Mouse (Mus musculus) spleen, postnatal 14 days (tissue): ENCODE measurements around the gene Sh3d21.

Source experiments
- DNase-seq, 2 experiments: peaks; one replicate each; pipeline ENCODE4 v3.0.0; 2021 to 2022; ENCODE audit warnings: low spot score in 2 of 2

The Sh3d21 gene

GRCm38 (mm10) chr4:126109613-126110373 is 53.5 kb downstream of the Sh3d21 start:
- DNase-seq: no peak

GRCm38 (mm10) chr4:126108061-126108740 is 55.1 kb downstream of the Sh3d21 start:
- no peak for DNase-seq

GRCm38 (mm10) chr4:126105131-126105783 is 58.0 kb downstream of the Sh3d21 start:
- DNase-seq: no peak

- no peak for DNase-seq
Observed at GRCm38 (mm10) chr4:126104261-126105075, 58.8 kb downstream of the Sh3d21 start.

GRCm38 (mm10) chr4:126103590-126104068 is 59.7 kb downstream of the Sh3d21 start, which contains the start of gene Stk40:
Gene Stk40, plus strand, starts transcription at chr4:126103957.
- DNase-seq: peak; percentile 92

- DNase-seq: peak; percentile 65 to 67
Observed at GRCm38 (mm10) chr4:126103057-126103581, 60.2 kb downstream of the Sh3d21 start.

- peak in 1 of 2 experiments; percentile 25 for DNase-seq
Observed at GRCm38 (mm10) chr4:126102061-126102841, 61.0 kb downstream of the Sh3d21 start.

GRCm38 (mm10) chr4:126100764-126101163 is 62.5 kb downstream of the Sh3d21 start:
- no peak for DNase-seq
